Mouse (Mus musculus): ENCODE measurements at regions not wholly inside any gene's neighbourhood (a gene's known extent, or its start where the extent isn't known, plus 50 kb on each side); places are given as distances from the start of the nearest gene placed in this dataset.

DNA sequence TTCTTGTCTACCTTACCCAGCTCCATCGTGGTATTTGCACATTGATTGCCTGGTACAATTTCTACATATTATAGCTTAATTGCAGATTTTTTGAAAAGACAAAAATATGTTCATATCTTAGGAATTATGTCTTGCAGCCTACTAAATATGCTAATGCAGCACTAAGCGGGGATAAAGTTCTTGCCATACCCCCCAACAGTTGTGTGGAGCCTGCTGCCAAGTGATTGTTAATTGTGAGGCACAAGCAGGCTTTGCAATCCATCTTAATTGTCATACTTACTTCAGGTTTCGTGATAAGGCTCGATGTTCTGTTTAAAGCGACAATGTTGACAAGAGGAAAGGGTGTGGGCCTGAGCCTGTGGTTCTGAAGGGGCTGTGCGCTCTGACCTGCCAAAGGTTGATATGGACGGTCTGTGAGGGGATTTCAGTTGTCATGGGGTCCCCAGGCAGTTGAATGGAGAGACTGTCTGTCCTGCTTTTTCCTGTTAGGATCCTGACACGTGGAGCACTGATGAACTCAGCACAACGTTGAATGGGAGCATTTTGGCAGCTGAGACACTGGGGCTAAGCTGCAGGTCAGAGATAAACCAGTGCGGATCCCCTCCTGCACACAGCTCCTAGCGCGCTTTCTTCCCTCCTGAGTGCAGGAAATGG is 54.5 kb upstream of the Zeb2 start:
- H3K27ac ChIP-seq (ENCODE audit: insufficient read depth, low read length): no peak overlapping the region
- no peaks in the 10 kb centered on the region for H3K27me3 ChIP-seq (ENCODE audit: control insufficient read depth, insufficient read depth, low read length)
- 73% methylated on average over 12 of the region's 12 CpGs for WGBS
- no peak for TF ChIP-seq POLR2A (IDR thresholded peaks at IDR 0.05; ENCODE audit: low read depth, low read length)
- no peak for TF ChIP-seq CTCF (IDR thresholded peaks at IDR 0.05; ENCODE audit: extremely low read depth, insufficient read depth, insufficient read length, insufficient replicate concordance)
- no peak for DNase-seq (ENCODE audit: low read depth in 1 of 2, low spot score in 2 of 2)
- H3K4me1 ChIP-seq (ENCODE audit: control insufficient read depth, insufficient read depth, insufficient read length): no peaks in the 10 kb centered on the region
- H3K36me3 ChIP-seq (ENCODE audit: control insufficient read depth, insufficient read depth, low read length): no peaks in the 10 kb centered on the region
- H3K4me3 ChIP-seq (ENCODE audit: extremely low read depth, insufficient read depth, insufficient read length): no peak overlapping the region

DNA sequence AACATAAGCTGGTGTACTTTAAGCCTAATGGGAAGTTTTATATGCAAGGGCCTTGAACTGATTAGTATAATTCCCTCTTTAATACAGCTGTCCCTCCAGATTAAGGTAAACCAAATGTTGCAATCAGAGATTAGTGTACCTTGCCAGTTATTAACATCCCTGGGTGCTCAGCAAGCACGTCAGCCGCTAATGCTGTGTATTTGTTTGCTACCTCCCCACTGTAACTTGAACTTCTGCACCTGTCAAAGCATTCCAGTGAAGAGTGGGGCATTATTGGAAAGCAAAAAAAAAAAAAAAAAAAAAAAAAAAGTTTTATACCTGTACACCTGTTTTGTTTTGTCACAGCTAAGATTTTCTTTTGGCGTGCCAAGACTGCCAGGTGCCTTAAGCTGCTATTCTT is 53.1 kb upstream of the Zeb2 start:
- H3K4me3 ChIP-seq (ENCODE audit: extremely low read depth, insufficient read depth, insufficient read length): no peak overlapping the region
- H3K4me1 ChIP-seq (ENCODE audit: control insufficient read depth, insufficient read depth, insufficient read length): no peaks in the 10 kb centered on the region
- 85% methylated on average over 3 of the region's 3 CpGs for WGBS
- no peaks in the 10 kb centered on the region for H3K27me3 ChIP-seq (ENCODE audit: control insufficient read depth, insufficient read depth, low read length)
- DNase-seq (ENCODE audit: low read depth in 1 of 2, low spot score in 2 of 2): no peak
- H3K27ac ChIP-seq (ENCODE audit: insufficient read depth, low read length): no peak overlapping the region
- H3K36me3 ChIP-seq (ENCODE audit: control insufficient read depth, insufficient read depth, low read length): no peaks in the 10 kb centered on the region
- TF ChIP-seq POLR2A (IDR thresholded peaks at IDR 0.05; ENCODE audit: low read depth, low read length): no peak
- no peak for TF ChIP-seq CTCF (IDR thresholded peaks at IDR 0.05; ENCODE audit: extremely low read depth, insufficient read depth, insufficient read length, insufficient replicate concordance)

DNA sequence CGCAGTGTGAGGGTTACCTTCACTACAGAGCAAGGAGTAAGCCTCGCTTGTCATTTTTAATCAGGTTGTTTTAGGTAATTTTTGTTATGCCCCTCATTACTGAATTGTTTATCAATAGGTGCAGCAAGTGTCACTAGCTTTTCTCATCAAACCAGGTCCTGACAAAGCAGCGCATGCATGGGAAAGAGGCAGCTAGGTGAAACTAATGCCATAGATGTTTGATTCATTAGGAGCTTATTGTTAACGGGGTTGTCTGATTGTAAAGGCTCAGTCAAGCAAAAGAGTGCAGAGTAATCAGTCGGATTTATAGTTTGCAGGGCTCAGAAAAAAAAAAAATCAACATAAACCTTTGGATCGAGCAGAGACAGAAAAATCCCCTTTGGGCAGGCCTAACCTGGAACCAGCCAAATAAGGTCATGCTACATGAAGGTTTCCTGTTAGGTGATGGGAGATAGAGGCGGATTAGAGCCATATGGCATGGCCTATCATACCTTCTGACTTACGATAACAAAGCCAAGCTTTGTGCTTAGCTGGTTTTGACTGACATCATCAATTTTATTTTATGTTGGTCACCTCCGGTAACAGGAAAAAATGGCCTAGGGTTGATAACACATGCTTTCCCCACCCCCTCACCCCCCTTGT is 52.4 kb upstream of the Zeb2 start:
- no peak overlapping the region for H3K27ac ChIP-seq (ENCODE audit: insufficient read depth, low read length)
- H3K4me3 ChIP-seq (ENCODE audit: extremely low read depth, insufficient read depth, insufficient read length): no peak overlapping the region
- no peaks in the 10 kb centered on the region for H3K36me3 ChIP-seq (ENCODE audit: control insufficient read depth, insufficient read depth, low read length)
- TF ChIP-seq POLR2A (IDR thresholded peaks at IDR 0.05; ENCODE audit: low read depth, low read length) (no peak), CTCF (IDR thresholded peaks at IDR 0.05; ENCODE audit: extremely low read depth, insufficient read depth, insufficient read length, insufficient replicate concordance) (no peak)
- no peaks in the 10 kb centered on the region for H3K4me1 ChIP-seq (ENCODE audit: control insufficient read depth, insufficient read depth, insufficient read length)
- no peaks in the 10 kb centered on the region for H3K27me3 ChIP-seq (ENCODE audit: control insufficient read depth, insufficient read depth, low read length)
- DNase-seq (ENCODE audit: low read depth in 1 of 2, low spot score in 2 of 2): no peak
- WGBS: 80% methylated on average over 9 of the region's 9 CpGs

DNA sequence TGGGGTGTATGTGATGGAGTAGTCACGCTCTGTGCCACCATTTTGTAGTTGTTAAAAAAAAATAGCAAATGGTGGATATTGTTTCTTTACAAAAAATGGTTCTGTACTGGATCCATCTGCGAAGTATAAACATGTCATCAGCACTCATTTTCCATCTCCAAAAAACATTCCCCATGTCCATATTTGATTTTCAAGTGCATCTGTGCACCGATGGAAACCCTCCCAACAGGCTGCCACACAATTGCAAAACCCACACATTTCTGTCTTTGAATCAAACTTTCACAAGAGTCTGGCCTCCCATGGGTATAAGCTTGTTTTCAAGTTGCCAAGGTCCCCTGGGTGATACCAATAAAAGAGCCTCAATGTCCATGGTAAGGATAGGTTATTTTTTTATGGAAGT is 51.4 kb upstream of the Zeb2 start:
- Histone ChIP-seq H3K36me3 (ENCODE audit: control insufficient read depth, insufficient read depth, low read length) (no peaks in the 10 kb centered on the region), H3K4me1 (ENCODE audit: control insufficient read depth, insufficient read depth, insufficient read length) (no peaks in the 10 kb centered on the region), H3K27me3 (ENCODE audit: control insufficient read depth, insufficient read depth, low read length) (no peaks in the 10 kb centered on the region), H3K4me3 (ENCODE audit: extremely low read depth, insufficient read depth, insufficient read length) (no peak overlapping the region), H3K27ac (ENCODE audit: insufficient read depth, low read length) (no peak overlapping the region)
- WGBS: 94% methylated on average over 3 of the region's 3 CpGs
- TF ChIP-seq POLR2A (IDR thresholded peaks at IDR 0.05; ENCODE audit: low read depth, low read length) (no peak), CTCF (IDR thresholded peaks at IDR 0.05; ENCODE audit: extremely low read depth, insufficient read depth, insufficient read length, insufficient replicate concordance) (no peak)
- DNase-seq (ENCODE audit: low read depth in 1 of 2, low spot score in 2 of 2): no peak
